Mouse (Mus musculus) hindbrain, embryonic 15.5 days (tissue): ENCODE results near the gene Ncdn. TPM values are rescaled to one million over a fixed set of nuclear protein-coding genes. Genes with fewer than 3 reads are reported as not detected.

Source experiments
- ATAC-seq: fragments of 200-750 bp; cut with Nextera tagmentation; 2 replicates; pipeline ENCODE4 v1.8.0; 2017; ENCODE audit warnings: low read depth, moderate number of reproducible peaks, moderate TSS enrichment; ENCODE audit not compliant: low FRiP score
- H3K27ac ChIP-seq: fragments of 300-500 bp; sonication (generic); replicated peaks from 2 replicates; pipeline ENCODE4 v1.5.1; 2015; ENCODE audit warnings: mild to moderate bottlenecking, inconsistent platforms
- H3K27me3 ChIP-seq: fragments of 300-500 bp; sonication (generic); 2 replicates; pipeline ENCODE4 v1.6.1; 2015; ENCODE audit warnings: control low read depth, inconsistent platforms
- H3K36me3 ChIP-seq: fragments of 300-500 bp; sonication (generic); 2 replicates; pipeline ENCODE4 v1.6.1; 2015; ENCODE audit warnings: control low read depth, inconsistent platforms
- H3K4me1 ChIP-seq: fragments of 300-500 bp; sonication (generic); replicated peaks from 2 replicates; pipeline ENCODE4 v1.6.1; 2015; ENCODE audit warnings: control low read depth, inconsistent platforms
- H3K4me2 ChIP-seq: fragments of 300-500 bp; sonication (generic); 2 replicates; pipeline ENCODE4 v1.6.1; 2015; ENCODE audit warnings: moderate library complexity, mild to moderate bottlenecking, inconsistent platforms
- H3K4me3 ChIP-seq: fragments of 300-500 bp; sonication (generic); 2 replicates; pipeline ENCODE4 v1.5.1; 2015; ENCODE audit warnings: mild to moderate bottlenecking, inconsistent platforms
- H3K9ac ChIP-seq: fragments of 300-500 bp; sonication (generic); 2 replicates; pipeline ENCODE4 v1.6.1; 2015; ENCODE audit warnings: inconsistent platforms
- H3K9me3 ChIP-seq: fragments of 300-500 bp; sonication (generic); 2 replicates; pipeline ENCODE4 v1.6.1; 2016; ENCODE audit warnings: control low read depth, inconsistent platforms
- WGBS: fragments of 180-500 bp; shearing (Covaris S2); methylation state at CpG from one replicate; pipeline ENCODE4 v1.1.7; 2015; 5-methylcytosine and 5-hydroxymethylcytosine counted together
- polyA plus RNA-seq: library from polyadenylated mRNA; unstranded; fragments of >200 nt; fragmentation: Nextera tagmentation; extraction: Ambion mirVana; gene quantifications from 2 replicates; pipeline ENCODE4 v1.2.1, GENCODE M21; 2015

Ncdn gene
- polyA plus RNA-seq, 1 experiment from 2014 or later, result 146 TPM

DNA sequence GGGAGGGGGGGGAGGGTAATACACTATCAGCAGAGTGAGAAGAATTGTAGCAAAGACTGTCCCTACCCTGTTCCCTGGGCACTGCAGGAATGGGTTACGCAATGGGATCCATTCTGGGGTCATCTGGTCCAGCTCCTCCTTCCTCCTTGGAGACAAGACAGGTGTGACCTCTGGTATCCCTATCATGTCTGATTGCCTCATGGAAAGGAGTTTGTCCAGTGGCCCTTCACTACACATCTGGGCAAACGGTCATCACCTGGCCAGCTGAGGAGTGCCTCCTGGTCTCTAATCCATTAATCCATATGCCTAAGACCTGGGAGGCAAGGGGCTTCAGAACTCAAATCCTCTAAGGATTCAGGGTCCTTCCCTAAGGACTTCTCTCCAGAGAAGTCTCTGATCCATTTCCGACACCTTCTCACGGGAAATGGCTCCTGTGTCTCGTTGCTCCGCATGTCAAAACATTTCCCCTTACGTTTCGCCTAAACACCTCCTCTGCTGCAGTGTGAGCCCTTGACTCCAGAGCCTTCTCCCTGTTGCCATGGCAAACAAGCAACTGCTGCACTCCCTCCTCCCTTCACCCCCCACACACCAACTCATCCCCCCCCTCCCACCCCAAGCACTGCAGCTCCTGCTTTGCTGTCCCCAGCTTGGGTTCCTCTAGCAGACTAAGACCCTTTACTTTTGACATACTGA, 2.2 kb downstream of the Ncdn start:
- peaks cover 59% of the 10 kb centered on the region for H3K4me1 ChIP-seq
- no peak overlapping the region for H3K27ac ChIP-seq
- peak overlapping the region; percentile 95 for H3K4me2 ChIP-seq
- no peaks in the 10 kb centered on the region for H3K27me3 ChIP-seq
- H3K4me3 ChIP-seq, result peak overlapping the region; percentile 75
- 71% methylated on average over 8 of the region's 8 CpGs for WGBS
- H3K36me3 ChIP-seq, result peaks cover 27% of the 10 kb centered on the region
- no peak for ATAC-seq
- peak overlapping the region; percentile 81; the same call in 1 of the 2 replicates for H3K9ac ChIP-seq
- H3K9me3 ChIP-seq, result no peaks in the 10 kb centered on the region

DNA sequence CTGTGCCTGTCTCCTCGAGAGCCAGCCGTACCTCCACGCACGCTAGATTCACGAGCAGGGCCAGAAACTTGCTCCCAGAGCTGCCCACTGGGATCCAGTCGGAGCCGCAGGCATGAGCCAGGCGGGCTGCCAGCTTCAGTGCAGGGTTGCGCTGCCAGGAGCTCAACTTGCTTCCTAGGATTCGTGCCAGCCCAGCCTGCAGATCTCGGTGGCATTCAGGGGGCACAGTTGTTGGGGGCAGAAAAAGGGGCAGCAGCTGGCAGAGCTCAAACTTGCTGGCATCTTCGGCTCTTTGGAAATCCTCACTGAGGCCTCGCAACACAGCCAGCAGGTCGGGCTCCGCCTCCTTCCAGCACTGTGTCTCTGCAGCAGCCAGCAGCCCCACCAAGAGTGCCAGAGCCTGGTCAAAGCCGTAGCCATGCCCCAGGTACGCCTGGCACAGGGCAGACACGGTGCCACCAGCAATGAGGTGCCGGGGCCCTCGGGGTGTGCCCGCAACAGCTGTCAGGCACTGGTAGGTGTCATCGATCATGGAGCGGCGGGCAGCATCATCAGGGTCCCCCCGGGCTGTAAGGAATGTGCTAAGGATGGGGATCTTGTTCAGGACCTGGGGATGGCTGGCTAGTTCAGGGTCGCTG, 3.1 kb downstream of the Ncdn start:
- Histone ChIP-seq H3K27me3 (no peaks in the 10 kb centered on the region), H3K27ac (no peak overlapping the region), H3K4me2 (peak overlapping the region; percentile 95), H3K4me1 (peaks cover 55% of the 10 kb centered on the region), H3K9ac (no peak overlapping the region; the same call in 1 of the 2 replicates), H3K9me3 (no peaks in the 10 kb centered on the region), H3K4me3 (peak overlapping the region; percentile 12), H3K36me3 (peaks cover 35% of the 10 kb centered on the region)
- no peak for ATAC-seq
- WGBS, result 65% methylated on average over 26 of the region's 26 CpGs

DNA sequence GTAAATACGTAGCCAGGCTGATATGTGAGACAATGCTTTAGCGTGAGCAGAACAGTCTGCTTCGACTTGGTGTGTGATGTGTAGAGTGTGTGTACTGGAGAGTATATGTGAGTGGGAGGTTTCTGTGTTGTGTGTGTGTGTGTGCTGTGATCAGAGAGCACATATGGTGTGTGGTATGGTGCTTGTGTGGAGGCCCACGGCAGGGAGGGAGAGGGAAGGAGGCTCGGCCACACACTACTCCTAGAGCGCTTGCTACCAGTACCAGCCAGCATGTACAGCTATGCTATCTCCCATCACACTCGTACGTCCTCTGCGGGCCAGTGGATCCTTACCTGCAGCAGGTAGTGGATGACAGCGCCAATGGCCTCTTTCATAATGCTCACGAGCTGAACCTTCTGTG, 3.7 kb downstream of the Ncdn start:
- Histone ChIP-seq H3K9me3 (no peaks in the 10 kb centered on the region), H3K4me2 (peak overlapping the region; percentile 95), H3K36me3 (peaks cover 41% of the 10 kb centered on the region), H3K27ac (no peak overlapping the region), H3K4me3 (peak overlapping the region; percentile 12), H3K27me3 (0 out of 2 replicates have a peak, but pooled peaks cover 4% of the 10 kb centered on the region), H3K9ac (no peak overlapping the region; the same call in 1 of the 2 replicates), H3K4me1 (peaks cover 49% of the 10 kb centered on the region)
- no peak for ATAC-seq
- WGBS, result 77% methylated on average over 11 of the region's 11 CpGs

DNA sequence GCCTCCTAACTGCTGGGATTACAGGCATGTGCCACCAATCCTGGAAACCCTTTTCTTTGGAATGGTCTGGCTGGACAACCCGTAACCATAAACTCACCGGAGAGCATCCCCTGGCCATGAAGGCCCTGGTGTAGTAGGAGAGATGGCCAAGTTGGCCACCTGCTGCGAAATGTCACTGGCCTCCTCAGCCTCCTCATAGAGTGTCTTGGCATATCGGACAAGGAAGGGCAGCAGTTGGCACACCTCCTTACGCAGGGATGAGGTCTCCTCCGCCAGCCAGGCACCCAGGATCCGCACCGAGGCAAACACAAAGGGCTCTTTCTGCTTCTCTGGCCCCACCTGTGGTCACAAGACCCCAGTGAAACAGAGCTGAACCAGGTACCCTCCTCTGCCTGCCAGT, 4.9 kb downstream of the Ncdn start:
- ATAC-seq, result no peak
- Histone ChIP-seq H3K9me3 (no peaks in the 10 kb centered on the region), H3K4me1 (peaks cover 45% of the 10 kb centered on the region), H3K9ac (0 out of 2 replicates have a peak overlapping the region, but pooled peaks have one; percentile 5), H3K27ac (no peak overlapping the region), H3K4me2 (no peak overlapping the region), H3K36me3 (peaks cover 46% of the 10 kb centered on the region), H3K27me3 (0 out of 2 replicates have a peak, but pooled peaks cover 4% of the 10 kb centered on the region), H3K4me3 (no peak overlapping the region)
- WGBS, result 94% methylated on average over 8 of the region's 8 CpGs

DNA sequence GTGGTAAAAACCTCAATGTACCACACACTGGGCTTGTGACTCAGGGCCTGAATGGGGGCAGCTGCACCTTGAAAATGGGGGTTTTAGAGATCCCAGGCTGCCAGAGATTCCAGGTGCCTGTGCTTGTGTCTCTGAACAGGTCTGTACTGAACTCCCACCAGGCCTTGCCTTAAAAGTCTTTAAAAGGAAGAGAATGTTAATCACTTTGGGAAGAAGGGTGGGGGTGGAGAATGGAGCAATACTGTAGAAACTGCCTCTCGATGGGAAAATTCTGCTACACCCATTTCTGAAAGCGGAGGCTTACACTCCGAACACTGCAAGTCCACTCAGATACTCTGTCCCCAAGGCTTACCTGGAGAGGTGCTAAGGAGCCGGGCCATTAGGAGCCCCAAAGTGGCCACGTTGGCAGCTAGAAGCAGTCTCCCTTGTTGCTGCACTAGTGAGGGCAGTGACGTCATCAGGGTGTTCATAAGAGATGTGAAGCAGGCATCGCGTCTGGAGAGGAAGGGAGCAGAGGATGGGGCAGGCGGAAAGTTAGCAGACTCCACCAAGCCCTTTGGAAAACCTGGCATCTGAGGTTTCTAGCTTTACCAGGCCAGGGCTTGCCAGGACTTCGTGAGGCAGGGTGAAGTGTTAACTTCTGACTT, 6.9 kb downstream of the Ncdn start:
- Histone ChIP-seq H3K36me3 (peaks cover 46% of the 10 kb centered on the region), H3K4me1 (peaks cover 31% of the 10 kb centered on the region)
- no peak for ATAC-seq

DNA sequence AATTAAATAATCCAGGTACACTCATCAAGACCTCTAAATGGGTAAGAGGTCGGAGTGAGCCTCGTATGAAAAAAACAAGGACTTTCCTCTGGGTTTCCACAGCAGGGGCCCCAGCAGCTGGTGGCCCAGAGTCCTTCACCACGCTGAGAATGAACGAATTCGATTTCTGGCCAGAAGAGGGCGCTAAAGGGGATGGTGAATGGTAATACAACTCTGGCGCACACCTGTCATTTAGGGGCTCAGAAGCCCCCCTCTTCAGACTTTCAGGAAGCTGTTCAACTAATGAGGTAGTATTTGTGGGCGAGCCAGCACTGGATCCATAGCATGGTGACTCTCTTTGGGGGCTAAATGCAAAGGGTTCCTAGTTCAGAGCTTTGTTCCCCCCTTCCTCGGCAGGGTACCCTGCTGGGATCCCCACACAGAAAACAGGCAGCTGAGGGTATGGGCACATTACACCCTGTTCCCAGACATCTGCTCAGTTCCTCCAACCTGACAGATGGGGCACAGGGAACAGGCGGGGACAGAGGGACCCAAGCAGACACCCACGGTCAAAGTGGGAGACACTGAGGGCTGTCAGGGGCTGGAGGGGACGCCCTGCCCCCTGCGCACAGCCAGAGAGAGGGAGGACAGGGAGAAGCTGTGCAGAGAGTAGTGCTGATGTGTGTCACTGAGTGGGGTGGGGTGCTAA, 7.6 kb downstream of the Ncdn start:
- no peaks in the 10 kb centered on the region for H3K9me3 ChIP-seq
- 36% methylated on average over 13 of the region's 13 CpGs for WGBS
- H3K4me2 ChIP-seq, result no peak overlapping the region
- H3K9ac ChIP-seq, result no peak overlapping the region
- no peak overlapping the region for H3K4me3 ChIP-seq
- no peak overlapping the region for H3K27ac ChIP-seq
- H3K4me1 ChIP-seq, result peaks cover 25% of the 10 kb centered on the region
- 0 out of 2 replicates have a peak, but pooled peaks cover 4% of the 10 kb centered on the region for H3K27me3 ChIP-seq
- H3K36me3 ChIP-seq, result peaks cover 46% of the 10 kb centered on the region
- no peak for ATAC-seq

More for the DNA sequence above, 6.9 kb downstream of the Ncdn start:
- WGBS, result 86% methylated on average over 10 of the region's 10 CpGs
- Histone ChIP-seq H3K4me2 (no peak overlapping the region), H3K9me3 (no peaks in the 10 kb centered on the region), H3K27me3 (0 out of 2 replicates have a peak, but pooled peaks cover 4% of the 10 kb centered on the region), H3K4me3 (no peak overlapping the region), H3K9ac (no peak overlapping the region), H3K27ac (no peak overlapping the region)

DNA sequence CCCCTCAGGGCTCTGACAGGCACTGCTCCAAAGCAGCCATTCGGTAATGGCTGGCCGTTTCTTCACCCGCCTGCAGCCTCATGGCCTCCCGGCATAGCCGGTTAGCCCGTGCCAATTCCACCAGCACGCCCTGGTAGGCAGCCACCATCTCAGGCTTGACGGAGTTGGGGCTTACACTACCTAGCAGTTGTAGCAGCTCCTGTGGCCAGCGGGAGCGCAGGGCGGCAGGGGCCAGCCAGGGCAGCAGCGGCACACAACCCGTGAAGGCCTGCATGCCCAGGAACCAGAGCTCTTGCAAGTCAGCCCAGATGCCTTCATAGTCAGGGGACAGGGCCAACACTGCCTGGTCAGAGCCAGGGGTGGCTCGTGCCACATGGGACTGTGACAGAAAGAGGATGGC, 8.4 kb downstream of the Ncdn start:
- H3K27me3 ChIP-seq, result peaks cover 4% of the 10 kb centered on the region; the same call in 1 of the 2 replicates
- H3K27ac ChIP-seq, result no peak overlapping the region
- ATAC-seq, result no peak
- WGBS, result 86% methylated on average over 14 of the region's 14 CpGs
- no peak overlapping the region for H3K4me2 ChIP-seq
- no peaks in the 10 kb centered on the region for H3K9me3 ChIP-seq
- H3K36me3 ChIP-seq, result peaks cover 44% of the 10 kb centered on the region
- H3K9ac ChIP-seq, result no peak overlapping the region
- no peak overlapping the region for H3K4me3 ChIP-seq
- H3K4me1 ChIP-seq, result peaks cover 16% of the 10 kb centered on the region

DNA sequence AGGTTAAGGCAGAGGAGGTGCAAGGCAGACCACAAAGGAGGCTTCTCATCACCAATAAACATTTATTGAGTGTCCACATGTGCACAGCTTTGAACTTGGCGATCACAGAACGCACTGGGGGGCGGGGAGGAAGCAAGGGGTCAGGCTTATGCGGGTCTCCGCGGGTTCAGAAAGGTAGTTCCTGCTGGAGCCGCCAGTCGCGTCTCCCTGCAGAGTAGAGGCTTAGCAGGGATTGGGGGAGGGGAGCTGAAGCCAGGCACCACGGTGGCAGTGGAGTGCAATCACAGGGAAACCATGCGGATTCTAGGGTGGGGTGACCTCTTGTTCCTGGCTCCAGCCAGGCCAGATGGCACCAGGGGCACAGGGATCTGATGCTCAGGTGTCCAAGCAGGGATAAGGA, 9.5 kb downstream of the Ncdn start:
- no peak for ATAC-seq
- Histone ChIP-seq H3K9me3 (no peaks in the 10 kb centered on the region), H3K4me2 (no peak overlapping the region), H3K27me3 (peaks cover 14% of the 10 kb centered on the region), H3K4me1 (peaks cover 5% of the 10 kb centered on the region), H3K9ac (no peak overlapping the region), H3K27ac (no peak overlapping the region), H3K4me3 (no peak overlapping the region), H3K36me3 (peaks cover 38% of the 10 kb centered on the region)
- 11% methylated on average over 11 of the region's 11 CpGs for WGBS

DNA sequence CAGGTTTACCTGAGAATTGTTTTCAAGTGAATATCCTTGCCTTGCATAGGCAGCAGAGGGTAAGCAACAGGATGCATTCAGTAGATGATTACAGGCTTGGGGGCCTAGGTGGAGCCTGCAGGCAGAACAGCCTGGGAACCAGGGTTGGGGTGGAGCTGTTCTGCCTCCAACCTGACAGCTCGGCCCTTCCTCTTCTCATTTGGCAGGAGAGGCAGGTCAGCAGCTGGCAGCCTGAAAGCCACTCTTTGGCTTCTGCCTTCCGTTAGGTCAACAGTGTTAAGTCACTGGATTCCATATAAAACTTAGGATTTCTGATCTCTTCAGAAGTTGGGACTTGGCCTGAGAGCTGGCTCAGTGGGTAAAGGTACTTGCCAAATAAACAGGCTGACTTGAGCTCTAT, 10.3 kb downstream of the Ncdn start:
- Histone ChIP-seq H3K27me3 (peaks cover 21% of the 10 kb centered on the region), H3K4me1 (no peaks in the 10 kb centered on the region), H3K4me3 (no peak overlapping the region), H3K9ac (no peak overlapping the region), H3K27ac (no peak overlapping the region), H3K36me3 (peaks cover 32% of the 10 kb centered on the region), H3K4me2 (no peak overlapping the region), H3K9me3 (no peaks in the 10 kb centered on the region)
- 56% methylated on average over 2 of the region's 2 CpGs for WGBS
- ATAC-seq, result no peak

DNA sequence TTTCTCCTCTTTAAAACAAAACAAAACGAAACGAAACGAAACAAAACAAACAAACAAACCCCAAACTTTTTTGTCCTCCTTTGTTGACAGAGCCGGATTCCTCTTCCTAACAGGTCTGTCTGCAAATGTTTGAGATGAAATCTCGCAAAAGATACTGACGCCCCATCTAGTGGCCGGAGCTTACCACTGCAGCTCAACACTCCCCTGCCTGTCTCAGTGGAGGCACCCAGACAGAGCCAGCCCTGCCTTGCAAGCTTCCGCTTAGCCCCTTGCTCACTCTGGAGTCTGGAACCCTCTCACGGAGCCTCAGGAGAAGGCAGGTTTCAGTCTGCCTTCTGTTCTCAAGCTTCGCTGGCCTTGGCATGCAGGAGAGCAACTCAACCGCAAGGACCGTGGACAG, 11.8 kb downstream of the Ncdn start:
- Histone ChIP-seq H3K9ac (no peak overlapping the region), H3K4me2 (no peak overlapping the region)

DNA sequence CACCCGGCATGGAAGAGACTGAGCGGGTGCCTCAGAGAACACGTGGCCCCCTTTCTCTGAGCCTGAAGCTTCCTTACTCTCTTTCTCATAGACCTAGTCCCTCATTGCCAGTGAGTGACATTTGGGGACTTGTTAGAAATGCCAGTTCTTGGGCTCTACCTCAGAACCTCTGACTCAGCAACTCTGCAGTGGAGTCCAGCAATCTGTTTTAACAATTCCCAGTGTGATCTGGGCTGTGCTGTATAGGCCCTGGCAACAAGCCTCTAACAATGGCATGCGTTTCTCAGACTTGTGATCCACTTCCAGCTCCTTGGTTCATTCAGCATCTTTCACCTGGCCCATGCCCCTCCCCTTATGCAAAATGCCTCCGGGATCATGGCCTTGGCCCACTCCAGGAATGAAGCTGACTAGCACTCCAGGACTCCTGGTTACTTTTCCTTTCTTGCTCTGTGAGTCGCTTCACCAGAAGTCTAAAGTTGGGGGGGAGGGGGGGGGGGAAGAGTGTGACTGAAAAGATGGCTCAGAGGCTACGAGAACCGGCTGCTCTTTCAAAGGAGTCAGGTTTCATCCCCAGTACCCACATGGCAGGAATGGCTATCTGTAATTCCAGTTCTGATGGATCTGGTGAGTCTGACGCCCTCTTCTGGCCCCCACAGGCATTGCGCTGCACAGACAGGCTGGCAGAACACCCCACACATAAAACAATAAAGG, 13.1 kb downstream of the Ncdn start:
- ATAC-seq, result no peak
- H3K9ac ChIP-seq, result no peak overlapping the region
- no peaks in the 10 kb centered on the region for H3K9me3 ChIP-seq
- H3K4me3 ChIP-seq, result no peak overlapping the region
- peaks cover 12% of the 10 kb centered on the region for H3K4me1 ChIP-seq
- no peak overlapping the region for H3K27ac ChIP-seq
- no peak overlapping the region for H3K4me2 ChIP-seq
- 19% methylated on average over 10 of the region's 10 CpGs for WGBS
- peaks cover 49% of the 10 kb centered on the region for H3K27me3 ChIP-seq
- peaks cover 11% of the 10 kb centered on the region for H3K36me3 ChIP-seq

More for the DNA sequence above, 11.8 kb downstream of the Ncdn start:
- peaks cover 37% of the 10 kb centered on the region for H3K27me3 ChIP-seq
- no peaks in the 10 kb centered on the region for H3K9me3 ChIP-seq
- peaks cover 23% of the 10 kb centered on the region for H3K36me3 ChIP-seq
- H3K4me3 ChIP-seq, result no peak overlapping the region
- ATAC-seq, result no peak
- H3K27ac ChIP-seq, result no peak overlapping the region
- H3K4me1 ChIP-seq, result no peaks in the 10 kb centered on the region
- WGBS, result 4% methylated on average over 12 of the region's 12 CpGs
